Mouse (Mus musculus): ENCODE measurements around the gene Ddx60. TPM values are rescaled to one million over a fixed set of nuclear protein-coding genes. Genes with fewer than 3 reads are reported as not detected.

The Ddx60 gene
- polyA plus RNA-seq, 1 experiment from 2014 or later, result 0.59 TPM

DNA sequence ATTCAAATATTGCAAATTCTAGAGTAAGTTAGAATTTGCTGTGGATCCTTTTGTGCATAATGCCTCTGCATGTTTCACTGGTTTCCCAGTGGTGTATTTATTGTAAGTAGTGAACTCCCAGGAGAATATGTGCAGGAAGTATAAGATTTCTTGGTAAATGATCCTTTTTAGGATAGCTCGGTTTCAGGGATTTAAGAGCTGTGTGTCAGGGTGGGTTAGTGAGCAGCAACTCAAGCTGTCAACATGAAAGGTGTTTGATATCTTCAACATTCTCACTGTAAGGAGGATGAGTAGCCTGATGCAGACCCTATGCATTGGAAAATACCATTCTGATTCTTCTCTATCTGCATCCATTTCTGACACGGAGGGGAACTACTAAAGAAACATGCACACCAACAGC lies 69.2 kb downstream of the Ddx60 start:
- Histone ChIP-seq H3K9ac (no peak overlapping the region), H3K27ac (no peak overlapping the region), H3K27me3 (no peaks in the 10 kb centered on the region), H3K4me3 (replicated peaks) (no peak overlapping the region), H3K36me3 (replicated peaks) (no peaks in the 10 kb centered on the region), H3K4me1 (no peaks in the 10 kb centered on the region), H3K9me3 (no peaks in the 10 kb centered on the region), H3K4me2 (no peak overlapping the region)
- WGBS, result 95% methylated on average over 2 of the region's 2 CpGs
- ATAC-seq (ENCODE audit: low FRiP score), result no peak

GRCm38 (mm10) chr8:62014166-62014565 lies 86.3 kb downstream of the Ddx60 start:
- 92% methylated on average over 4 of the region's 4 CpGs for WGBS
- Histone ChIP-seq H3K9me3 (no peaks in the 10 kb centered on the region), H3K9ac (no peak overlapping the region), H3K36me3 (replicated peaks) (no peaks in the 10 kb centered on the region), H3K4me3 (replicated peaks) (no peak overlapping the region), H3K27ac (no peak overlapping the region), H3K4me1 (no peaks in the 10 kb centered on the region), H3K4me2 (no peak overlapping the region), H3K27me3 (no peaks in the 10 kb centered on the region)
- ATAC-seq (ENCODE audit: low FRiP score), result no peak

DNA sequence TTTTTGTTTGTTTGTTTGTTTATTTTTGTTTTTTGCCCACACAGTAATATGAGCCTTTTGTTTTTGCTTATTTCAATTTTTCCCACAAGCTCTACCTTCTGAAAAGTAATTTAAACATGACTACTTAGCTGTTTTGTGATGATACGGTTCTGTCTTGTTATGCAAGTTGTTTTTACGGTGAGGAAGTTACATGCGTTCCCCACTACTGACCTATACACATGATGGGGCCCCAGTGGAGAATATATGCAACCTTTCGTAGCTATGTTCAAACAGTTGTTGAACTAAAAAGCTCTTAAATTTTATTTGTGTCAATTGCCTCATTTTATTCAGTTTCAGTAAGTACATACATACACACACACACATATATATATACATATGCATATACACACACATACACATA lies 86.7 kb downstream of the Ddx60 start:
- Histone ChIP-seq H3K4me2 (no peak overlapping the region), H3K4me3 (replicated peaks) (no peak overlapping the region), H3K4me1 (no peaks in the 10 kb centered on the region), H3K27me3 (no peaks in the 10 kb centered on the region), H3K27ac (no peak overlapping the region), H3K9me3 (no peaks in the 10 kb centered on the region), H3K9ac (no peak overlapping the region), H3K36me3 (replicated peaks) (no peaks in the 10 kb centered on the region)
- WGBS, result 95% methylated on average over 4 of the region's 4 CpGs
- ATAC-seq (ENCODE audit: low FRiP score), result no peak

GRCm38 (mm10) chr8:62034351-62034750 lies 106.5 kb downstream of the Ddx60 start:
- ATAC-seq (ENCODE audit: low FRiP score), result no peak
- Histone ChIP-seq H3K9ac (no peak overlapping the region), H3K27ac (no peak overlapping the region), H3K9me3 (no peaks in the 10 kb centered on the region), H3K36me3 (replicated peaks) (no peaks in the 10 kb centered on the region), H3K27me3 (no peaks in the 10 kb centered on the region), H3K4me2 (no peak overlapping the region), H3K4me3 (replicated peaks) (no peak overlapping the region), H3K4me1 (no peaks in the 10 kb centered on the region)
- 82% methylated on average over 3 of the region's 3 CpGs for WGBS

DNA sequence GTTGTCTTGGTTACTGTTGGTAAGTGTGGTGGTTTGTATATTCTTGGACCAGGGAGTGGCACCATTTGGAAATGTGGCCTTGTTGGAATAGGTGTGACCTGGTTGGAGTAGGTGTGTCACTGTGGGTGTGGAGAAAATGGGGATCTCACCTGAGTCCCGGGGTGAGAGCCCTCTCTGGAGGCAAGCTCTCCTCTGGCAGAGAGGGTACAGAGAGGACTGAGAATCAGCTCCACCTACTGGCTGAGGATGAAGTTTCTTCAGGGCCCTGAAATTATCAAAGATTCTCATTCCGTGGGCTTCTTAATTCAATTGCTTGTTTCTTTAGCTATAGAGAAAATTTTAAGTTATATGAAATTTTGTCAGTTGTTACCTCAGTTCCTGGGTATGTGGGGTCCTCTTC lies 118.9 kb downstream of the Ddx60 start:
- WGBS, result 34% methylated on average over 2 of the region's 2 CpGs
- no peak for ATAC-seq (ENCODE audit: low FRiP score)
- H3K4me2 ChIP-seq, result no peak overlapping the region

GRCm38 (mm10) chr8:62060357-62060756 lies 132.5 kb downstream of the Ddx60 start:
- Histone ChIP-seq H3K9me3 (no peaks in the 10 kb centered on the region), H3K27ac (no peak overlapping the region)
- no peak for ATAC-seq (ENCODE audit: low FRiP score)

More for the DNA sequence above, 118.9 kb downstream of the Ddx60 start:
- Histone ChIP-seq H3K36me3 (replicated peaks) (no peaks in the 10 kb centered on the region), H3K4me3 (replicated peaks) (no peak overlapping the region), H3K27ac (no peak overlapping the region), H3K9ac (no peak overlapping the region), H3K27me3 (no peaks in the 10 kb centered on the region), H3K9me3 (no peaks in the 10 kb centered on the region), H3K4me1 (no peaks in the 10 kb centered on the region)

DNA sequence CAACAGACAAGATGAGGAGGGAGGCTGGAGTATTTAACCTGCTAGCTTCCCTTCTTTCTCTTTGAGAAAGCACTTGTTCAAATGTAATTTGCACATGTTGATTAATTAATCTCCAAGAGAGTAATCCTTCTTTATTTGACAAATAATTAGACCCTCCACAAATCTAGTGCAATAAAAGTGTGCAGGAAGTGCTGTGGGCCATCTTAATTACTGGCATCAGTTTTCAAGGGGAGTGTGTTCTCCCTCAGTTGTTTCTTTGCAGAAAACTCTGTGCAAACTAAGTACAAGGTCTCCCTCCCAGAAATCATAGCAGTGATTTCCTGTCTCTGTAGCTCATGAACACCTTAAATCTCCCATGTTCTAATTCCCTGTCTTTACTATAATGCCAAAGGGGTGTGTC lies 140.4 kb downstream of the Ddx60 start:
- no peak for ATAC-seq (ENCODE audit: low FRiP score)
- Histone ChIP-seq H3K9ac (no peak overlapping the region), H3K9me3 (no peaks in the 10 kb centered on the region), H3K4me2 (no peak overlapping the region), H3K36me3 (replicated peaks) (no peaks in the 10 kb centered on the region), H3K27me3 (no peaks in the 10 kb centered on the region), H3K4me3 (replicated peaks) (no peak overlapping the region), H3K27ac (no peak overlapping the region), H3K4me1 (no peaks in the 10 kb centered on the region)

More at GRCm38 (mm10) chr8:62060357-62060756, 132.5 kb downstream of the Ddx60 start:
- Histone ChIP-seq H3K9ac (no peak overlapping the region), H3K4me2 (no peak overlapping the region), H3K4me1 (no peaks in the 10 kb centered on the region), H3K4me3 (replicated peaks) (no peak overlapping the region), H3K36me3 (replicated peaks) (no peaks in the 10 kb centered on the region), H3K27me3 (no peaks in the 10 kb centered on the region)

DNA sequence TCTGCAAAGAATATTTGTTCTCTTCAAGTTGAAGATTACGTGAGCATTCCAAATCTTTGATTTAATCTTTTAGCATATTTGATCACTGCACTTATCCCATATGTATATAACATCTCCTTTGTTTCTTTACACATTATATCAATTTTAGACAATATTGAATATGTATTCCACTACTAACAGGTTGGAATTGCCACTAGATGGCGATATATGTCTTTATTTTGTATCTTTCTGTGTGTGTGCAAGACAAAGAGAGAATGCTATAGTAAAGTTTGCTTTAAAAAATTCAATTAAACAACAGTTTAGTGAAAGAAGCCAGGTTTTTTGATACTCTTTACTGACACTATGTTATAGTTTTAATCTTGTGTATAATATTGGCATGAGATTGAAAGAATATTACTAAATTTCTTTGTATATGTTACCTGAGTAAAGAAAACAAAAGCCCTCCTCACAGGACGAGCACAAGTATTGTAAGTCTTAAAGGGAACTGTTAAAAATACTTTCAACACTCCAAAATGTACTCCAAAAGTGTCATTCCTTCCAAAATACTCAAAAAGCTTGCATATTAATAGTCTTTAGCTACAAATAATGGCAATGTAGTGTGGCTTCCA lies 152.4 kb downstream of the Ddx60 start:
- 52% methylated on average over 3 of the region's 3 CpGs for WGBS
- H3K36me3 ChIP-seq (replicated peaks), result no peaks in the 10 kb centered on the region
- ATAC-seq (ENCODE audit: low FRiP score), result peak; percentile 82

GRCm38 (mm10) chr8:62081804-62082203 lies 153.9 kb downstream of the Ddx60 start:
- Histone ChIP-seq H3K4me2 (no peak overlapping the region), H3K9ac (no peak overlapping the region), H3K4me3 (replicated peaks) (no peak overlapping the region), H3K36me3 (replicated peaks) (no peaks in the 10 kb centered on the region), H3K4me1 (no peaks in the 10 kb centered on the region), H3K27me3 (no peaks in the 10 kb centered on the region), H3K27ac (no peak overlapping the region), H3K9me3 (no peaks in the 10 kb centered on the region)
- ATAC-seq (ENCODE audit: low FRiP score), result no peak
- WGBS, result 80% methylated on average over 2 of the region's 2 CpGs

More for the DNA sequence above, 152.4 kb downstream of the Ddx60 start:
- H3K27me3 ChIP-seq, result no peaks in the 10 kb centered on the region
- no peaks in the 10 kb centered on the region for H3K9me3 ChIP-seq
- H3K4me2 ChIP-seq, result no peak overlapping the region
- H3K9ac ChIP-seq, result no peak overlapping the region
- no peaks in the 10 kb centered on the region for H3K4me1 ChIP-seq
- H3K27ac ChIP-seq, result no peak overlapping the region
- H3K4me3 ChIP-seq (replicated peaks), result no peak overlapping the region

Other genes starting within 250 kb of the Ddx60 start
- gene Palld, start 25.4 kb upstream of the Ddx60 start, polyA plus RNA-seq (2016; fragmentation: Nextera tagmentation; extraction: Ambion mirVana), result 53.6 and 56.0 TPM in 2 replicates
- not detected in 2 replicates for gene Anxa10, start 195.1 kb downstream of the Ddx60 start, polyA plus RNA-seq (2016; fragmentation: Nextera tagmentation; extraction: Ambion mirVana)